Mouse (Mus musculus) midbrain, postnatal 0 days (tissue): ENCODE results near the gene Rbfox1. TPM values are rescaled to one million over a fixed set of nuclear protein-coding genes. Genes with fewer than 3 reads are reported as not detected.
A peak's percentile ranks its signal among the peaks of the same experiment; 100 is the strongest.

Source experiments
- ATAC-seq: fragments of 200-750 bp; cut with Nextera tagmentation; 2 replicates; pipeline ENCODE4 v1.8.0; 2017; ENCODE audit warnings: moderate number of reproducible peaks, mild to moderate bottlenecking, moderate TSS enrichment, moderate library complexity; ENCODE audit not compliant: low FRiP score
- DNase-seq: peaks from one replicate; pipeline ENCODE4 v3.0.0-alpha.2; 2015; ENCODE audit warnings: low spot score
- H3K27ac ChIP-seq: fragments of 300-500 bp; sonication (generic); 2 replicates; pipeline ENCODE4 v1.5.1; 2014; ENCODE audit warnings: low read depth, mild to moderate bottlenecking, low read length, mixed read lengths
- H3K27me3 ChIP-seq: fragments of 300-500 bp; sonication (generic); 2 replicates; pipeline ENCODE4 v1.6.1; 2014; ENCODE audit warnings: low read length, control low read depth, mixed read lengths; ENCODE audit not compliant: insufficient read depth
- H3K36me3 ChIP-seq: fragments of 300-500 bp; sonication (generic); 2 replicates; pipeline ENCODE4 v1.6.1; 2014; ENCODE audit warnings: low read length, control low read depth, mixed read lengths; ENCODE audit not compliant: insufficient read depth
- H3K4me1 ChIP-seq: fragments of 300-500 bp; sonication (generic); 2 replicates; pipeline ENCODE4 v1.6.1; 2014; ENCODE audit warnings: mild to moderate bottlenecking, control low read depth, antibody characterized with exemption, low read length, mixed read lengths; ENCODE audit not compliant: insufficient read depth
- H3K4me2 ChIP-seq: fragments of 300-500 bp; sonication (generic); 2 replicates; pipeline ENCODE4 v1.6.1; 2014; ENCODE audit warnings: low read depth, mild to moderate bottlenecking, low read length, mixed read lengths; ENCODE audit not compliant: poor library complexity, severe bottlenecking
- H3K4me3 ChIP-seq: fragments of 300-500 bp; sonication (generic); 2 replicates; pipeline ENCODE4 v1.5.1; 2014; ENCODE audit warnings: low read depth, mild to moderate bottlenecking, low read length, moderate library complexity
- H3K9ac ChIP-seq: fragments of 300-500 bp; sonication (generic); replicated peaks from 2 replicates; pipeline ENCODE4 v1.6.1; 2014; ENCODE audit warnings: mild to moderate bottlenecking, low read length, moderate library complexity, mixed read lengths; ENCODE audit not compliant: poor library complexity, severe bottlenecking
- H3K9me3 ChIP-seq: fragments of 300-500 bp; sonication (generic); 2 replicates; pipeline ENCODE4 v1.6.1; 2016; ENCODE audit warnings: low read length, control low read depth
- CTCF ChIP-seq: IDR thresholded peaks from 2 replicates; pipeline ENCODE4 v1.5.1; 2016; ENCODE audit warnings: antibody characterized with exemption, mild to moderate bottlenecking
- WGBS: fragments of 180-500 bp; shearing (Covaris S2); extraction: QIAGEN DNeasy Blood & Tissue Kit; methylation state at CpG from one replicate; pipeline ENCODE4 v1.1.7; 2014; 5-methylcytosine and 5-hydroxymethylcytosine counted together
- polyA plus RNA-seq: library from polyadenylated mRNA; unstranded; fragments of >200 nt; fragmentation: Nextera tagmentation; extraction: Ambion mirVana; gene quantifications from 2 replicates; pipeline ENCODE4 v1.2.1, GENCODE M21; 2015
- total RNA-seq: library from RNA; depleted of rRNA; stranded (reverse); fragments of >200 nt; gene quantifications from 2 replicates; pipeline ENCODE4 v1.2.3, GENCODE M21; 2014

The Rbfox1 gene
- total and polyA plus RNA-seq, 2 experiments from 2014 or later, result 142 to 242 TPM

GRCm38 (mm10) chr16:7407862-7408640 is 1522.9 kb downstream of the Rbfox1 start:
- Histone ChIP-seq H3K36me3 (no peaks in the 10 kb centered on the region), H3K27ac (no peak overlapping the region), H3K9ac (no peak overlapping the region), H3K27me3 (no peaks in the 10 kb centered on the region), H3K4me3 (no peak overlapping the region), H3K4me2 (no peak overlapping the region), H3K4me1 (no peaks in the 10 kb centered on the region), H3K9me3 (no peaks in the 10 kb centered on the region)
- TF ChIP-seq CTCF, result no peak
- 44% methylated on average over 12 of the region's 12 CpGs for WGBS
- DNase-seq, result peak; percentile 19
- ATAC-seq, result no peak

- WGBS, result 25% methylated on average over 12 of the region's 12 CpGs
- 0 out of 2 replicates have a peak overlapping the region, but pooled peaks have one; percentile 12 for H3K27ac ChIP-seq
- DNase-seq, result peak; percentile 61
- no peaks in the 10 kb centered on the region for H3K36me3 ChIP-seq
- H3K4me1 ChIP-seq, result no peaks in the 10 kb centered on the region
- H3K9ac ChIP-seq, result peak overlapping the region; percentile 14
- H3K4me3 ChIP-seq, result 0 out of 2 replicates have a peak overlapping the region, but pooled peaks have one; percentile 8
- peak overlapping the region; percentile 32 for H3K4me2 ChIP-seq
- H3K9me3 ChIP-seq, result no peaks in the 10 kb centered on the region
- peak; percentile 11; the same call in 1 of the 2 replicates for TF ChIP-seq CTCF
- H3K27me3 ChIP-seq, result no peaks in the 10 kb centered on the region
- no peak for ATAC-seq
Observed at GRCm38 (mm10) chr16:7419655-7420281, 1534.6 kb downstream of the Rbfox1 start.

- H3K4me2 ChIP-seq, result no peak overlapping the region
- no peak overlapping the region for H3K9ac ChIP-seq
- no peaks in the 10 kb centered on the region for H3K27me3 ChIP-seq
- no peak overlapping the region for H3K4me3 ChIP-seq
- ATAC-seq, result no peak
- H3K4me1 ChIP-seq, result no peaks in the 10 kb centered on the region
- H3K36me3 ChIP-seq, result no peaks in the 10 kb centered on the region
- H3K27ac ChIP-seq, result no peak overlapping the region
- 86% methylated on average over 3 of the region's 3 CpGs for WGBS
- DNase-seq, result no peak
- no peaks in the 10 kb centered on the region for H3K9me3 ChIP-seq
- TF ChIP-seq CTCF, result no peak
Observed at GRCm38 (mm10) chr16:7425386-7426089, 1540.4 kb downstream of the Rbfox1 start.

GRCm38 (mm10) chr16:7433296-7433695 is 1548.1 kb downstream of the Rbfox1 start:
- no peak overlapping the region for H3K27ac ChIP-seq
- 93% methylated on average over 6 of the region's 6 CpGs for WGBS

GRCm38 (mm10) chr16:7446791-7447290 is 1561.7 kb downstream of the Rbfox1 start:
- no peak overlapping the region for H3K4me3 ChIP-seq
- no peaks in the 10 kb centered on the region for H3K36me3 ChIP-seq
- ATAC-seq (no peak), DNase-seq (no peak)
- no peaks in the 10 kb centered on the region for H3K4me1 ChIP-seq
- no peak overlapping the region for H3K4me2 ChIP-seq
- H3K9ac ChIP-seq, result no peak overlapping the region
- no peaks in the 10 kb centered on the region for H3K27me3 ChIP-seq
- 74% methylated on average over 1 of the region's 1 CpGs for WGBS
- TF ChIP-seq CTCF, result no peak
- H3K9me3 ChIP-seq, result no peaks in the 10 kb centered on the region
- H3K27ac ChIP-seq, result no peak overlapping the region

More at GRCm38 (mm10) chr16:7433296-7433695, 1548.1 kb downstream of the Rbfox1 start:
- H3K9me3 ChIP-seq, result no peaks in the 10 kb centered on the region
- H3K4me3 ChIP-seq, result no peak overlapping the region
- no peaks in the 10 kb centered on the region for H3K36me3 ChIP-seq
- TF ChIP-seq CTCF, result no peak
- no peaks in the 10 kb centered on the region for H3K27me3 ChIP-seq
- no peak overlapping the region for H3K4me2 ChIP-seq
- DNase-seq (no peak), ATAC-seq (no peak)
- H3K9ac ChIP-seq, result no peak overlapping the region
- H3K4me1 ChIP-seq, result no peaks in the 10 kb centered on the region
